Mouse (Mus musculus) bone marrow, adult 2 months (tissue): ENCODE data around the gene Gm11492. TPM values are rescaled to one million over a fixed set of nuclear protein-coding genes. Genes with fewer than 3 reads are reported as not detected.

ENCODE experiments used
- H3K27ac ChIP-seq: fragments of 200-500 bp; 2 replicates; pipeline ENCODE4 v1.5.1; 2012; ENCODE audit warnings: low read depth, mild to moderate bottlenecking, control low read depth, inconsistent platforms, low read length; ENCODE audit not compliant: control insufficient read depth, poor library complexity, insufficient read depth
- H3K4me1 ChIP-seq: fragments of 200-500 bp; 2 replicates; pipeline ENCODE4 v1.6.1; 2011; ENCODE audit warnings: low read length; ENCODE audit not compliant: control insufficient read depth, insufficient read depth
- H3K4me3 ChIP-seq: fragments of 200-500 bp; replicated peaks from 2 replicates; pipeline ENCODE3; 2011; ENCODE audit warnings: mild to moderate bottlenecking, low read depth, low read length, control low read depth; ENCODE audit not compliant: control insufficient read depth
- CTCF ChIP-seq: fragments of 200-500 bp; IDR thresholded peaks from 2 replicates; pipeline ENCODE4 v1.5.1; 2011; ENCODE audit warnings: low read length, control low read depth; ENCODE audit not compliant: control insufficient read depth, insufficient read depth
- POLR2A ChIP-seq: fragments of 200-500 bp; IDR thresholded peaks from 2 replicates; pipeline ENCODE4 v1.6.1; 2011; ENCODE audit warnings: low read depth, mild to moderate bottlenecking, control low read depth, low read length, borderline replicate concordance; ENCODE audit not compliant: control insufficient read depth
- WGBS: fragments of 180-500 bp; shearing (Covaris S2); methylation state at CpG from one replicate; pipeline ENCODE4 v1.1.7; 2018; 5-methylcytosine and 5-hydroxymethylcytosine counted together
- polyA plus RNA-seq: library from polyadenylated mRNA; stranded (reverse); fragments of >200 nt; gene quantifications from 2 replicates; pipeline ENCODE4 v1.2.4, GENCODE M21; 2011; ENCODE audit warnings: low replicate concordance; ENCODE audit not compliant: missing spikeins, insufficient read depth, insufficient read length

The Gm11492 gene
- polyA plus RNA-seq, 1 experiment: not detected

GRCm38 (mm10) chr11:87553342-87553741 lies 13.1 kb upstream of the Gm11492 start:
- Histone ChIP-seq H3K27ac (no peak overlapping the region), H3K4me1 (no peaks in the 10 kb centered on the region), H3K4me3 (no peak overlapping the region)
- WGBS: 82% methylated on average over 4 of the region's 4 CpGs
- no peak for TF ChIP-seq CTCF
- TF ChIP-seq POLR2A: no peak

- TF ChIP-seq CTCF (no peak), POLR2A (no peak)
- Histone ChIP-seq H3K4me3 (no peak overlapping the region), H3K27ac (no peak overlapping the region), H3K4me1 (no peaks in the 10 kb centered on the region)
- WGBS: 36% methylated on average over 5 of the region's 5 CpGs
These were observed 12.1 kb upstream of the Gm11492 start for GRCm38 (mm10) chr11:87554386-87554785.

- WGBS: 42% methylated on average over 2 of the region's 2 CpGs
- no peaks in the 10 kb centered on the region for H3K4me1 ChIP-seq
- no peak overlapping the region for H3K27ac ChIP-seq
- no peak overlapping the region for H3K4me3 ChIP-seq
- no peak for TF ChIP-seq CTCF
- no peak for TF ChIP-seq POLR2A
These were observed 11.2 kb upstream of the Gm11492 start for GRCm38 (mm10) chr11:87555106-87555703.

GRCm38 (mm10) chr11:87561208-87561607 lies 5.2 kb upstream of the Gm11492 start:
- 68% methylated on average over 6 of the region's 6 CpGs for WGBS

GRCm38 (mm10) chr11:87568255-87568953 lies 2.0 kb downstream of the Gm11492 start, which contains the start of gene Sept4:
Sept4 (plus strand) TSS chr11:87568903.
- Histone ChIP-seq H3K4me3 (no peak within 1 kb of the TSS), H3K4me1 (no peaks in the 10 kb centered on the region), H3K27ac (no peak within 1 kb of the TSS)
- WGBS: 64% methylated on average over 7 of the region's 7 CpGs
- TF ChIP-seq CTCF (no peak), POLR2A (no peak)

More at GRCm38 (mm10) chr11:87561208-87561607, 5.2 kb upstream of the Gm11492 start:
- H3K27ac ChIP-seq: no peak overlapping the region
- H3K4me1 ChIP-seq: no peaks in the 10 kb centered on the region
- H3K4me3 ChIP-seq: no peak overlapping the region
- TF ChIP-seq CTCF (no peak), POLR2A (no peak)

GRCm38 (mm10) chr11:87570743-87571142 lies 4.3 kb downstream of the Gm11492 start:
- WGBS: 83% methylated on average over 5 of the region's 5 CpGs
- no peak overlapping the region for H3K27ac ChIP-seq
- no peaks in the 10 kb centered on the region for H3K4me1 ChIP-seq
- TF ChIP-seq CTCF (no peak), POLR2A (no peak)
- H3K4me3 ChIP-seq: no peak overlapping the region

- 78% methylated on average over 1 of the region's 1 CpGs for WGBS
These were observed 5.0 kb downstream of the Gm11492 start for GRCm38 (mm10) chr11:87571361-87571950.

GRCm38 (mm10) chr11:87573751-87574150 lies 7.3 kb downstream of the Gm11492 start:
- TF ChIP-seq POLR2A (no peak), CTCF (no peak)
- Histone ChIP-seq H3K4me3 (no peak overlapping the region), H3K4me1 (no peaks in the 10 kb centered on the region), H3K27ac (no peak overlapping the region)
- WGBS: 77% methylated on average over 7 of the region's 7 CpGs

More at GRCm38 (mm10) chr11:87571361-87571950, 5.0 kb downstream of the Gm11492 start:
- TF ChIP-seq POLR2A (no peak), CTCF (no peak)
- Histone ChIP-seq H3K4me1 (no peaks in the 10 kb centered on the region), H3K4me3 (no peak overlapping the region), H3K27ac (no peak overlapping the region)
